8 mouse cellular contexts compared by ENCODE assay signal in genomic region chr10:117982611-117983210, GRCm38 (mm10).
DNase-seq lines count a peak whose midpoint lies in the region; ATAC-seq lines count a peak whose summit lies in the region.

No protein-coding gene starts in this region.

- no peaks in the 10 kb centered on the region for H3K36me3 ChIP-seq in midbrain, embryonic 13.5 days
- H3K36me3 ChIP-seq in midbrain, embryonic 11.5 days (ENCODE audit: control insufficient read depth, insufficient read depth, low read length) = no peaks in the 10 kb centered on the region
- no peaks in the 10 kb centered on the region for H3K36me3 ChIP-seq in forebrain, embryonic 13.5 days (ENCODE audit: poor library complexity, severe bottlenecking)
- no peaks in the 10 kb centered on the region for H3K36me3 ChIP-seq in intestine, embryonic 16.5 days (ENCODE audit: control insufficient read depth, insufficient read depth, low read length)

- no peaks in the 10 kb centered on the region for H3K27me3 ChIP-seq in midbrain, embryonic 13.5 days
- H3K27me3 ChIP-seq in midbrain, embryonic 11.5 days (ENCODE audit: control insufficient read depth, insufficient read depth, low read length) = no peaks in the 10 kb centered on the region
- peaks cover 11% of the 10 kb centered on the region for H3K27me3 ChIP-seq in forebrain, embryonic 13.5 days
- no peaks in the 10 kb centered on the region for H3K27me3 ChIP-seq in intestine, embryonic 16.5 days (replicated peaks; ENCODE audit: control insufficient read depth, insufficient read depth, low read length)

- 53% methylated on average over 8 of the region's 8 CpGs for WGBS in midbrain, embryonic 13.5 days
- 59% methylated on average over 8 of the region's 8 CpGs for WGBS in midbrain, embryonic 11.5 days
- 27% methylated on average over 8 of the region's 8 CpGs for WGBS in forebrain, embryonic 13.5 days
- WGBS in intestine, embryonic 16.5 days = 22% methylated on average over 8 of the region's 8 CpGs

- no peak overlapping the region for H3K4me2 ChIP-seq in midbrain, embryonic 13.5 days (replicated peaks)
- no peak overlapping the region for H3K4me2 ChIP-seq in midbrain, embryonic 11.5 days
- peak overlapping the region; percentile 20 for H3K4me2 ChIP-seq in forebrain, embryonic 13.5 days
- no peak overlapping the region for H3K4me2 ChIP-seq in intestine, embryonic 16.5 days (ENCODE audit: low read depth, low read length)

- H3K4me3 ChIP-seq in midbrain, embryonic 13.5 days (replicated peaks) = no peak overlapping the region
- no peak overlapping the region for H3K4me3 ChIP-seq in midbrain, embryonic 11.5 days (ENCODE audit: low read depth, low read length)
- H3K4me3 ChIP-seq in forebrain, embryonic 13.5 days = no peak overlapping the region
- H3K4me3 ChIP-seq in intestine, embryonic 16.5 days (ENCODE audit: low read length) = no peak overlapping the region

- intact Hi-C loops in left cerebral cortex, postnatal 14 days (cut with DNase I) = no loop called here

- H3K9me3 ChIP-seq in midbrain, embryonic 13.5 days = no peaks in the 10 kb centered on the region
- H3K9me3 ChIP-seq in midbrain, embryonic 11.5 days (ENCODE audit: control insufficient read depth, low read length) = no peaks in the 10 kb centered on the region
- no peaks in the 10 kb centered on the region for H3K9me3 ChIP-seq in forebrain, embryonic 13.5 days (replicated peaks)
- H3K9me3 ChIP-seq in intestine, embryonic 16.5 days (ENCODE audit: control insufficient read depth, low read length) = no peaks in the 10 kb centered on the region

- 0 out of 2 replicates have a peak overlapping the region, but pooled peaks have one; percentile 32 for H3K27ac ChIP-seq in midbrain, embryonic 13.5 days
- no peak overlapping the region for H3K27ac ChIP-seq in midbrain, embryonic 11.5 days (ENCODE audit: low read depth, low read length)
- H3K27ac ChIP-seq in forebrain, embryonic 13.5 days = peak overlapping the region; percentile 65
- H3K27ac ChIP-seq in intestine, embryonic 16.5 days (ENCODE audit: low read length) = peak overlapping the region; percentile 20; the same call in 1 of the 2 replicates

- no peak overlapping the region for H3K9ac ChIP-seq in midbrain, embryonic 13.5 days (replicated peaks)
- H3K9ac ChIP-seq in midbrain, embryonic 11.5 days (ENCODE audit: low read length) = no peak overlapping the region
- peak overlapping the region; percentile 22; the same call in 1 of the 2 replicates for H3K9ac ChIP-seq in forebrain, embryonic 13.5 days
- no peak overlapping the region for H3K9ac ChIP-seq in intestine, embryonic 16.5 days (ENCODE audit: low read depth, low read length)

- DNase-seq in midbrain, embryonic 11.5 days (ENCODE audit: low spot score, missing footprints) = no peak
- peak; percentile 31 for DNase-seq in lung, postnatal 4 days
- no peak for DNase-seq in retina, embryonic 14.5 days (ENCODE audit: low spot score)
- no peak for DNase-seq in left cerebral cortex, postnatal 14 days (ENCODE audit: low spot score in 2 of 2)
- no peak for DNase-seq in layer of hippocampus, adult 8-10 months (ENCODE audit: low spot score in 2 of 2)

- no peak for ATAC-seq in midbrain, embryonic 13.5 days
- no peak for ATAC-seq in midbrain, embryonic 11.5 days (ENCODE audit: low FRiP score)
- peak; percentile 95 for ATAC-seq in forebrain, embryonic 13.5 days
- ATAC-seq in intestine, embryonic 16.5 days = no peak

- H3K4me1 ChIP-seq in midbrain, embryonic 13.5 days (replicated peaks) = peaks cover 5% of the 10 kb centered on the region
- no peaks in the 10 kb centered on the region for H3K4me1 ChIP-seq in midbrain, embryonic 11.5 days (ENCODE audit: control insufficient read depth, insufficient read depth, low read length)
- peaks cover 15% of the 10 kb centered on the region for H3K4me1 ChIP-seq in forebrain, embryonic 13.5 days
- H3K4me1 ChIP-seq in intestine, embryonic 16.5 days (ENCODE audit: control insufficient read depth, insufficient read depth, low read length) = no peaks in the 10 kb centered on the region

Comparison
In these comparisons a context has a peak if more than half of its experiments do, and no peak if none do; other contexts are left out.
1. DNase-seq: peak in lung, postnatal 4 days (2 of 2); none in midbrain, embryonic 11.5 days (single experiment), retina, embryonic 14.5 days (single experiment), left cerebral cortex, postnatal 14 days (0 of 2) and layer of hippocampus, adult 8-10 months (0 of 2).